Mouse (Mus musculus) CH12.LX (cell line): ENCODE data around the gene Xrn2. TPM values are rescaled to one million over a fixed set of nuclear protein-coding genes. Genes with fewer than 3 reads are reported as not detected.

Experiments used
- DNase-seq: peaks from one replicate; pipeline ENCODE4 v3.0.0-alpha.2; 2013; ENCODE audit errors: extremely low read depth
- H3K27ac ChIP-seq: 2 replicates; pipeline ENCODE4 v1.5.1; 2012; ENCODE audit warnings: low read depth, mild to moderate bottlenecking, control low read depth, moderate library complexity; ENCODE audit not compliant: insufficient read depth
- H3K27me3 ChIP-seq: replicated peaks from 2 replicates; pipeline ENCODE3; 2012; ENCODE audit warnings: inconsistent platforms
- H3K36me3 ChIP-seq, 2 experiments: replicated peaks in 1 of 2; 2 replicates each; pipeline versions ENCODE3 to v1.6.1; 2012; ENCODE audit warnings: inconsistent platforms in 1 of 2, low read length in 1 of 2, mild to moderate bottlenecking in 1 of 2, mixed read lengths in 1 of 2, moderate library complexity in 1 of 2; ENCODE audit not compliant: control insufficient read depth in 1 of 2, insufficient read depth in 1 of 2
- H3K4me1 ChIP-seq, 2 experiments: 2 replicates each; pipeline ENCODE4 v1.6.1; 2012; ENCODE audit warnings: inconsistent platforms in 1 of 2, moderate library complexity in 1 of 2; ENCODE audit not compliant: insufficient read depth in 2 of 2, control insufficient read depth in 1 of 2
- H3K4me2 ChIP-seq: 2 replicates; pipeline ENCODE4 v1.6.1; 2012; ENCODE audit warnings: low read depth, mild to moderate bottlenecking, control low read depth; ENCODE audit not compliant: poor library complexity, insufficient read depth, severe bottlenecking
- H3K4me3 ChIP-seq, 3 experiments: fragments of 150-350 bp in 1 of 3; sonication (generic) in 1 of 3; replicated peaks in 1 of 3; 2 replicates each; pipeline versions ENCODE3 to v1.5.1; 2011 to 2012; ENCODE audit warnings: low read depth in 2 of 3, low read length in 2 of 3, mild to moderate bottlenecking in 2 of 3, moderate library complexity in 2 of 3, control low read depth in 1 of 3, improper control_type of control experiment in 1 of 3, inconsistent platforms in 1 of 3, mixed read lengths in 1 of 3; ENCODE audit not compliant: poor library complexity in 1 of 3
- H3K79me2 ChIP-seq: replicated peaks from 2 replicates; pipeline ENCODE4 v1.6.1; 2012; ENCODE audit warnings: mild to moderate bottlenecking, moderate library complexity; ENCODE audit not compliant: control insufficient read depth, poor library complexity, insufficient read depth, severe bottlenecking; ENCODE audit errors: extremely low read depth
- H3K9ac ChIP-seq: 2 replicates; pipeline ENCODE4 v1.6.1; 2012; ENCODE audit warnings: low read depth, mild to moderate bottlenecking, control low read depth, moderate library complexity; ENCODE audit not compliant: insufficient read depth
- H3K9me3 ChIP-seq: replicated peaks from 2 replicates; pipeline ENCODE3; 2012; ENCODE audit warnings: low read length, inconsistent platforms, mixed read lengths
- CHD2 ChIP-seq: IDR thresholded peaks from 2 replicates; pipeline ENCODE4 v1.6.1; 2011; ENCODE audit warnings: low read length, improper control_type of control experiment
- CTCF ChIP-seq, 2 experiments: IDR thresholded peaks in 1 of 2; conservative IDR thresholded peaks in 1 of 2; 2 replicates each; pipeline ENCODE4 v1.5.1; 2011 to 2012; ENCODE audit warnings: low read depth in 2 of 2, low read length in 2 of 2, improper control_type of control experiment in 1 of 2, inconsistent platforms in 1 of 2, mild to moderate bottlenecking in 1 of 2, moderate library complexity in 1 of 2
- E2F4 ChIP-seq: IDR thresholded peaks from 2 replicates; pipeline ENCODE4 v1.6.1; 2011; ENCODE audit warnings: low read depth, low read length, improper control_type of control experiment; ENCODE audit not compliant: insufficient replicate concordance
- HCFC1 ChIP-seq: IDR thresholded peaks from 2 replicates; pipeline ENCODE4 v1.6.1; 2012; ENCODE audit warnings: low read depth, mild to moderate bottlenecking, inconsistent platforms, low read length, improper control_type of control experiment
- IRF4 ChIP-seq: IDR thresholded peaks from 2 replicates; pipeline ENCODE4 v1.6.1; 2014; ENCODE audit warnings: low read depth, mild to moderate bottlenecking, inconsistent platforms, low read length, improper control_type of control experiment
- JUN ChIP-seq: IDR thresholded peaks from 2 replicates; pipeline ENCODE4 v1.6.1; 2011; ENCODE audit warnings: low read depth, mild to moderate bottlenecking, low read length, improper control_type of control experiment, moderate library complexity; ENCODE audit not compliant: insufficient read depth
- JUND ChIP-seq: conservative IDR thresholded peaks from 2 replicates; pipeline ENCODE4 v1.6.1; 2011; ENCODE audit warnings: low read depth, low read length, improper control_type of control experiment
- KAT2A ChIP-seq: IDR thresholded peaks from 2 replicates; pipeline ENCODE4 v1.6.1; 2012; ENCODE audit warnings: low read length, improper control_type of control experiment, inconsistent platforms; ENCODE audit not compliant: insufficient replicate concordance
- MAFK ChIP-seq: IDR thresholded peaks from 2 replicates; pipeline ENCODE4 v1.6.1; 2011; ENCODE audit warnings: low read length, improper control_type of control experiment; ENCODE audit not compliant: insufficient replicate concordance
- MAX ChIP-seq: IDR thresholded peaks from 2 replicates; pipeline ENCODE4 v1.6.1; 2011; ENCODE audit warnings: low read length, improper control_type of control experiment
- NELFE ChIP-seq: IDR thresholded peaks from 2 replicates; pipeline ENCODE4 v1.6.1; 2011; ENCODE audit warnings: low read depth, low read length, improper control_type of control experiment
- NRF1 ChIP-seq: IDR thresholded peaks from 2 replicates; pipeline ENCODE4 v1.6.1; 2014; ENCODE audit warnings: low read depth, mild to moderate bottlenecking, inconsistent platforms, low read length, improper control_type of control experiment, moderate library complexity
- RAD21 ChIP-seq: IDR thresholded peaks from 2 replicates; pipeline ENCODE4 v1.6.1; 2011; ENCODE audit warnings: low read depth, mild to moderate bottlenecking, low read length, improper control_type of control experiment, moderate library complexity
- RCOR1 ChIP-seq: conservative IDR thresholded peaks from 2 replicates; pipeline ENCODE4 v1.6.1; 2012; ENCODE audit warnings: low read depth, mild to moderate bottlenecking, inconsistent platforms, low read length, improper control_type of control experiment
- TBP ChIP-seq: conservative IDR thresholded peaks from 2 replicates; pipeline ENCODE4 v1.6.1; 2011; ENCODE audit warnings: low read depth, low read length, improper control_type of control experiment
- UBTF ChIP-seq: IDR thresholded peaks from 2 replicates; pipeline ENCODE4 v1.6.1; 2012; ENCODE audit warnings: low read depth, mild to moderate bottlenecking, inconsistent platforms, low read length, improper control_type of control experiment, moderate library complexity
- USF1 ChIP-seq: IDR thresholded peaks from 2 replicates; pipeline ENCODE4 v1.6.1; 2014; ENCODE audit warnings: low read depth, mild to moderate bottlenecking, inconsistent platforms, low read length, improper control_type of control experiment
- dilution Hi-C: fragments of 300-500 bp; cut with MboI; formaldehyde crosslinking; loops from 2 replicates; pipeline ENCODE4 v1.14.3; 2020; ENCODE audit warnings: low sequenced_read_pairs; ENCODE audit not compliant: extremely low pct_unique_long_range_greater_than_20kb, extremely low pct_ligation_motif_present
- in situ Hi-C: fragments of 300-500 bp; cut with MboI; formaldehyde crosslinking; loops from 3 replicates; pipeline ENCODE4 v1.14.3; 2019; ENCODE audit warnings: low sequenced_read_pairs, low pct_ligation_motif_present, low pct_unique_long_range_greater_than_20kb, mixed read lengths
- polyA plus RNA-seq: library from polyadenylated mRNA; unstranded; fragments of >175 nt; gene quantifications from 2 replicates; pipeline ENCODE4 v1.2.1, GENCODE M21; 2012; ENCODE audit warnings: low read depth; ENCODE audit not compliant: insufficient read length
- total RNA-seq, 2 experiments: library from RNA; depleted of rRNA; stranded (reverse); fragments of 300-350 nt in 1 of 2; fragments of >200 nt in 1 of 2; gene quantifications; 2 replicates each; pipeline ENCODE4 v1.2.3; 2012 to 2014

The Xrn2 gene
- total and polyA plus RNA-seq, 3 experiments, result 106 to 115 (median 114) TPM

GRCm38 (mm10) chr2:147035864-147036263, 23.1 kb downstream of the Xrn2 start (continued):
- TF ChIP-seq USF1, result no peak

GRCm38 (mm10) chr2:147047051-147047450, 34.3 kb downstream of the Xrn2 start:
- Histone ChIP-seq H3K36me3 (peaks cover 27 to 73% of the 10 kb centered on the region in 2 experiments), H3K27ac (no peak overlapping the region), H3K79me2 (peaks cover 2% of the 10 kb centered on the region; the same call in 1 of the 2 replicates), H3K4me1 (peaks cover 2 to 13% of the 10 kb centered on the region in 2 experiments; a peak in 3 of 4 replicates)
- in situ Hi-C loops (no loop called here), dilution Hi-C loops (no loop called here)
- DNase-seq, result no peak
- no peak for TF ChIP-seq HCFC1
- TF ChIP-seq CHD2, result no peak
- no peak for TF ChIP-seq NRF1
- no peak for TF ChIP-seq CTCF (conservative IDR thresholded peaks at IDR 0.05 in 1 of 2, IDR thresholded peaks at IDR 0.05 in 1 of 2; ENCODE audit: low read depth in 2 of 2, low read length in 2 of 2)
- TF ChIP-seq TBP, result no peak
- TF ChIP-seq UBTF, result no peak
- no peak for TF ChIP-seq MAFK
- TF ChIP-seq NELFE, result no peak
- TF ChIP-seq KAT2A, result no peak
- TF ChIP-seq, all 38 proteins: peak for 0
- no peaks in the 10 kb centered on the region for H3K27me3 ChIP-seq
- no peaks in the 10 kb centered on the region for H3K9me3 ChIP-seq
- H3K9ac ChIP-seq, result no peak overlapping the region
- H3K4me2 ChIP-seq, result no peak overlapping the region
- no peak overlapping the region for H3K4me3 ChIP-seq

GRCm38 (mm10) chr2:147053229-147053892, 40.6 kb downstream of the Xrn2 start:
- in situ Hi-C loops (no loop called here), dilution Hi-C loops (no loop called here)
- H3K27ac ChIP-seq, result no peak overlapping the region
- H3K27me3 ChIP-seq, result no peaks in the 10 kb centered on the region
- H3K4me3 ChIP-seq, result no peak overlapping the region
- H3K4me2 ChIP-seq, result no peak overlapping the region
- H3K9ac ChIP-seq, result no peak overlapping the region
- no peak for DNase-seq
- no peak for TF ChIP-seq IRF4
- no peak for TF ChIP-seq RCOR1
- TF ChIP-seq JUND, result no peak
- TF ChIP-seq RAD21, result no peak
- TF ChIP-seq E2F4, result no peak
- no peak for TF ChIP-seq JUN
- no peak for TF ChIP-seq MAX
- H3K4me1 ChIP-seq, result no peaks in the 10 kb centered on the region
- H3K36me3 ChIP-seq, result peaks cover 36 to 80% of the 10 kb centered on the region in 2 experiments
- H3K79me2 ChIP-seq, result peaks cover 4% of the 10 kb centered on the region; the same call in 1 of the 2 replicates
- H3K9me3 ChIP-seq, result no peaks in the 10 kb centered on the region
